Mouse (Mus musculus): ENCODE measurements around the gene Cacng4. TPM values are rescaled to one million over a fixed set of nuclear protein-coding genes. Genes with fewer than 3 reads are reported as not detected.

Cacng4 gene
- total and polyA plus RNA-seq, 2 experiments from 2014 or later = 43.8 to 88.4 TPM

DNA sequence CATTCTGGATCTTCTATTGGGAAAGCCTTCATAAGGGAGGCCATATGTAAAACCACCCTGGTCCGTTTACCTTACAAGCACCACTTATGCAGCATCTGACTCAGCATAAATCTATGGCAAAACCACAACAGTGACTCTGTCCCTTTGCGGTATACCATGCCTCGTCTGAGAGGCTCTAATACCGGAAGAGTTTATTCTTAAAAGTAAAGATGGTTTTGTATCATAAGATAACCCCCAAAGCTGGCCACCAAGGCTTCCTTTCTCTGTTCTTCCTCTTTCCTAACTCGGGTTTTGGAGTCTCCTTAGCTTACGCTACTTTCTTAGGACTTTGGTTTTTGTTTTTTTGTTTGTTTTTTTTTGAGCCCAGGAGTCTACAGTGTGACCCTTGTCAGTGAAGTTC, 101.0 kb downstream of the Cacng4 start:
- Histone ChIP-seq H3K27ac (no peak overlapping the region), H3K4me1 (ENCODE audit: insufficient read depth, low read length) (no peaks in the 10 kb centered on the region), H3K9me3 (ENCODE audit: low read length) (no peaks in the 10 kb centered on the region), H3K27me3 (ENCODE audit: insufficient read depth, low read length) (no peaks in the 10 kb centered on the region), H3K9ac (replicated peaks; ENCODE audit: low read length) (no peak overlapping the region), H3K36me3 (ENCODE audit: insufficient read depth, low read length) (peaks cover 4% of the 10 kb centered on the region; the same call in 1 of the 2 replicates), H3K4me2 (ENCODE audit: low read depth, low read length) (no peak overlapping the region), H3K4me3 (ENCODE audit: low read length) (no peak overlapping the region)
- no peak for ATAC-seq
- no peak for DNase-seq (ENCODE audit: low spot score)
- WGBS = 86% methylated on average over 6 of the region's 6 CpGs
- TF ChIP-seq CTCF (IDR thresholded peaks at IDR 0.05; ENCODE audit: low read depth) = no peak

DNA sequence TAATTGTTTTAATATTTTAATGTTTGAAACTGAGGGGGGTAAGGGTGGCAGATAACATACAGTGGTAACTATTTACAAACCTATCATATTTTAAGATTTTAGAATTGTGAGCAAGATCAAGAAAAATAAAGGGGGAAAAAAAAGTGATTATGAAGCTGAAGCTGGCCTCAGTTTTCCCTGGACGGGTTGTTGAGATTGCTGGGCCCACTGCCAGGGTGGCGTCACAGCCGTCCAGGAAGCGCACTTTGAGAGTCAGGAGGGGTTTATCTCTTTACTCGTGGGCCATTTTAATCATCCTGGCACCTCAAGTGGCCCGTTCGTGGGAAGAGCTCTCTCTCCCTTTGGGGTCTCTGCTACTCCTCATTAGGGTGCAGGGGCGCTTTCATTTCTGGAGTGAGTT, 102.8 kb downstream of the Cacng4 start:
- WGBS = 48% methylated on average over 8 of the region's 8 CpGs

DNA sequence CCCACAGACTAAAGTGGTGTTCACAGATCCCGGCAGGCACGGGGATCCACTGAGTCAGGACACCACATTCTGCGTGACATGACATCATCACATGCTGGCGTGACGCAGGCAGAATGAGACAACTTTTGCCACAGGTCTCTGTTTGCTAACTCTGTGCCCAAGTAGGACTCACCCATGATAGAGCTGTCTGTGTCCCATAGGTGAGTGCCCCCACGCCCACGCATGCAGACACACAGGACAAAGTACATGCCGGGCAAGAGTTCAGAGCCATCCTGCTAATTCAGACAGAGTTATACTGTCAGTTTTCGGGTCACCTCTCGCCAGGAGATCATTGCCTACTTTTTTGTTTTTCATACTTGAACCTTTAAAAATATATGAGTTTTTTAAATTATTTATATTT, 105.9 kb downstream of the Cacng4 start:
- no peak overlapping the region for H3K4me3 ChIP-seq (ENCODE audit: low read length)
- no peak for DNase-seq (ENCODE audit: low spot score)

More for the DNA sequence above, 102.8 kb downstream of the Cacng4 start:
- no peak overlapping the region for H3K27ac ChIP-seq
- DNase-seq (ENCODE audit: low spot score) (no peak), ATAC-seq (no peak)
- no peaks in the 10 kb centered on the region for H3K9me3 ChIP-seq (ENCODE audit: low read length)
- no peaks in the 10 kb centered on the region for H3K4me1 ChIP-seq (ENCODE audit: insufficient read depth, low read length)
- no peaks in the 10 kb centered on the region for H3K27me3 ChIP-seq (ENCODE audit: insufficient read depth, low read length)
- peaks cover 10% of the 10 kb centered on the region; the same call in 1 of the 2 replicates for H3K36me3 ChIP-seq (ENCODE audit: insufficient read depth, low read length)
- H3K9ac ChIP-seq (replicated peaks; ENCODE audit: low read length) = no peak overlapping the region
- H3K4me2 ChIP-seq (ENCODE audit: low read depth, low read length) = no peak overlapping the region
- H3K4me3 ChIP-seq (ENCODE audit: low read length) = no peak overlapping the region
- no peak for TF ChIP-seq CTCF (IDR thresholded peaks at IDR 0.05; ENCODE audit: low read depth)

DNA sequence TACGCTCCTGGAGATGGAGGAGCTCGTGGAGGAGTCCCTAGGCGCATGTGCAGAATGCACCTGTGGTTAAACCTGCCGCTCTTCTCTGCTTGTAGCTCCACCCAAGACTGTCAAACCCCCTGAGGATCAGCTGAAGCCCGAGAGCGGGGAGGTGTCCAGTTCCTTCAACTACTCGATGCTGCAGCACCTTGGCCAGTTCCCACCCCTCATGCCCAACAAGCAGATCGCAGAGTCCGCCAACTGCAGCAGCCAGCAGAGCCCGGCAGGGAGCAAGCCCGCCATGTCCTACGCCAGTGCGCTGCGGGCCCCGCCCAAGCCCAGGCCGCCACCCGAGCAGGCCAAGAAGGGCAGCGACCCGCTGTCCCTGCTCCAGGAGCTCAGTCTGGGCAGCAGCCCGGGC, 108.1 kb downstream of the Cacng4 start:
- no peak for TF ChIP-seq CTCF (IDR thresholded peaks at IDR 0.05; ENCODE audit: low read depth)
- Histone ChIP-seq H3K27ac (no peak overlapping the region), H3K4me1 (ENCODE audit: insufficient read depth, low read length) (peaks cover 8% of the 10 kb centered on the region; the same call in 1 of the 2 replicates), H3K9ac (replicated peaks; ENCODE audit: low read length) (no peak overlapping the region), H3K9me3 (ENCODE audit: low read length) (no peaks in the 10 kb centered on the region), H3K27me3 (ENCODE audit: insufficient read depth, low read length) (no peaks in the 10 kb centered on the region), H3K4me3 (ENCODE audit: low read length) (no peak overlapping the region), H3K4me2 (ENCODE audit: low read depth, low read length) (no peak overlapping the region), H3K36me3 (ENCODE audit: insufficient read depth, low read length) (peaks cover 16% of the 10 kb centered on the region; the same call in 1 of the 2 replicates)
- DNase-seq (ENCODE audit: low spot score) (no peak), ATAC-seq (no peak)
- 88% methylated on average over 20 of the region's 20 CpGs for WGBS

More for the DNA sequence above, 105.9 kb downstream of the Cacng4 start:
- Histone ChIP-seq H3K9me3 (ENCODE audit: low read length) (no peaks in the 10 kb centered on the region), H3K4me2 (ENCODE audit: low read depth, low read length) (no peak overlapping the region), H3K36me3 (ENCODE audit: insufficient read depth, low read length) (peaks cover 16% of the 10 kb centered on the region; the same call in 1 of the 2 replicates), H3K27ac (no peak overlapping the region), H3K4me1 (ENCODE audit: insufficient read depth, low read length) (peaks cover 3% of the 10 kb centered on the region; the same call in 1 of the 2 replicates), H3K9ac (replicated peaks; ENCODE audit: low read length) (no peak overlapping the region), H3K27me3 (ENCODE audit: insufficient read depth, low read length) (no peaks in the 10 kb centered on the region)
- WGBS = 96% methylated on average over 10 of the region's 10 CpGs
- no peak for TF ChIP-seq CTCF (IDR thresholded peaks at IDR 0.05; ENCODE audit: low read depth)
- ATAC-seq = no peak

DNA sequence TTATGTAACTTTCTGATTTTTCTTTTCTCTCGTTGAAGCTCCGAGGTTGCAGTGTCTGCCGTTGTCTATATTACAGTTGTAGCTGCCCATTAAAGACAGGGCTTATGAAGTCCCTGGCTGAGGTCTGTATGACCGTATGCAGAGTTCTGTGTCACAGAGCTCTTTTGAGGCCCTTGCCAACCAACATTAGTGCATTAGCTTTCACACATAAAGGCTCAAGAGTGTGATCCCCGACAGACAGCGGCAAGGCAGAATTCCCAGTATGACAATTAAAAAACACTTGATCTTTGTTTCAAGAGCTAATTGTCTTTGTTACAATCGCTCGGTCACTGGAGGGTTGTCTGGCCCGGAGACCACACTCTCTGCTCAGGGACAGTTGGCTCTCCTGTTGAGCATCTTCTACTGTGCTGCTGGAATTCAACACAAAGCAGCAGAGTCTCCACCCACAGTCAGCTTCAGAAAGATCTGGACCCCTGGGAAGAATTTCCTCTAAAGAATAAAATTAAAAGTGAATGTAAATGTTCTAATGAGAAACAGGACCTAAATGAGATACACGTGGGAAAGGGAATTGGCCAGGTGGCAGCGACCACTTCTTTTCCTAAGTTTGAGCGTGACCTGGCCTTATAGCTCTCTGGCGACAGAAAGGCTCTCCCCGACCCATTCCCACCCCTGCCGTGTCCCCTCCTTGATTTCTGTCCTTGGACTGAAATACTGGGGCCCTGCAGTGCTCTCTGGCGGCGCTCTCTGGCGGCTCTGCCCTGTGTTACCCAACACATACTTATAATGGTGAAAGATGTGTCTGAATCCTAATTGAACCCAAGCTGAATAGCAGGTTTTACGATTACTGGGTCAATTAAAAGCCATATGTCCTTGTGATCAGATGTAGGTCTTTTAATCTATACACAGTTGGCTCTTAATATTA, 110.6 kb downstream of the Cacng4 start:
- 32% methylated on average over 19 of the region's 19 CpGs for WGBS
- Histone ChIP-seq H3K4me2 (ENCODE audit: low read depth, low read length) (no peak overlapping the region), H3K9ac (replicated peaks; ENCODE audit: low read length) (no peak overlapping the region), H3K27ac (no peak overlapping the region), H3K9me3 (ENCODE audit: low read length) (no peaks in the 10 kb centered on the region), H3K4me3 (ENCODE audit: low read length) (no peak overlapping the region), H3K27me3 (ENCODE audit: insufficient read depth, low read length) (no peaks in the 10 kb centered on the region), H3K4me1 (ENCODE audit: insufficient read depth, low read length) (peaks cover 8% of the 10 kb centered on the region; the same call in 1 of the 2 replicates), H3K36me3 (ENCODE audit: insufficient read depth, low read length) (peaks cover 16% of the 10 kb centered on the region; the same call in 1 of the 2 replicates)
- peak; percentile 51 for TF ChIP-seq CTCF (IDR thresholded peaks at IDR 0.05; ENCODE audit: low read depth)
- DNase-seq (ENCODE audit: low spot score) (peak; percentile 56), ATAC-seq (peak; percentile 68; the same call in 1 of the 2 replicates)

DNA sequence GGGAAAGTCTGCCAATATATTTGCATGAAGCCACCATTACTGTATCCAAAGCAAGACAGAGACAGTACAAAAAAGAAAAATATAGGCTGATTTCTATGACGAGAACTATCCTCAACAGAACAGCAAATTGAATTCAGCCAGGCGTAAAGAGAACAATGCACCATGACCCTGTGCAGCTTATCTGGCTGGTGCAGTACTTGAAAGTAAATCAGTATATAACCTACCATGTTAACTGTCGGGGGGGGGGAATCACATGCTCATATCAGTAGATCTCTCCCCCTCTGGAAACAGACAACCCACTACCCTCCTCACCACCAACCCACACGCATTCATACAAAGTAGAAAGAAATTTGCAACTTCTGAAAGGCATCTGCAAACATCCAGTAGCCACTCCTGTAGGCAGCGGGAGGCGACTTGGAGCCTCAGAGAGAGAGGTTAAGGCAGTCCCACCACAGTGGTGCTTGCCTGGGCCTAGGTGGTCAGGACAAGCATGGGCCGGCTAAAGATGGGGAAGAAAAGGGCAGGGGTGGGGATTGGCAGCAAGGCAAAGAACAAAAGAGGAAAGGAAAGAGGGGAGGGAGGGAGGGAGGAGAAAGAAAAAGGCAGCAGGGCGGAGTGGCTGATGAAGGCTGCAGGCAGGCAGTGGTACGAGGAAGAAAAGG, 111.5 kb downstream of the Cacng4 start:
- H3K4me3 ChIP-seq (ENCODE audit: low read length) = no peak overlapping the region
- WGBS = 41% methylated on average over 9 of the region's 9 CpGs
- no peak overlapping the region for H3K27ac ChIP-seq
- H3K36me3 ChIP-seq (ENCODE audit: insufficient read depth, low read length) = peaks cover 8% of the 10 kb centered on the region; the same call in 1 of the 2 replicates
- H3K9ac ChIP-seq (replicated peaks; ENCODE audit: low read length) = no peak overlapping the region
- no peak overlapping the region for H3K4me2 ChIP-seq (ENCODE audit: low read depth, low read length)
- TF ChIP-seq CTCF (IDR thresholded peaks at IDR 0.05; ENCODE audit: low read depth) = no peak
- no peaks in the 10 kb centered on the region for H3K27me3 ChIP-seq (ENCODE audit: insufficient read depth, low read length)
- no peaks in the 10 kb centered on the region for H3K9me3 ChIP-seq (ENCODE audit: low read length)
- DNase-seq (ENCODE audit: low spot score) (no peak), ATAC-seq (0 out of 2 replicates have a peak, but pooled peaks have one; percentile 35)
- peaks cover 8% of the 10 kb centered on the region; the same call in 1 of the 2 replicates for H3K4me1 ChIP-seq (ENCODE audit: insufficient read depth, low read length)

Other genes with a start within 250 kb of the Cacng4 start
- 12.8 and 18.3 TPM in 2 replicates for gene Helz, start 246.6 kb downstream of the Cacng4 start, total RNA-seq (2014; rRNA removed)
- gene Helz, start 246.6 kb downstream of the Cacng4 start, polyA plus RNA-seq (2015; fragmentation: Nextera tagmentation; extraction: Ambion mirVana) = 8.4 and 9.3 TPM in 2 replicates
- gene Cacng1, start 78.0 kb downstream of the Cacng4 start, total RNA-seq (2014; rRNA removed) = 0.89 and 1.1 TPM in 2 replicates
- 0.66 and 0.68 TPM in 2 replicates for gene Cacng1, start 78.0 kb downstream of the Cacng4 start, polyA plus RNA-seq (2015; fragmentation: Nextera tagmentation; extraction: Ambion mirVana)
- gene Cacng5, start 120.5 kb upstream of the Cacng4 start, total RNA-seq (2014; rRNA removed) = 26.9 and 32.5 TPM in 2 replicates
- gene Cacng5, start 120.5 kb upstream of the Cacng4 start, polyA plus RNA-seq (2015; fragmentation: Nextera tagmentation; extraction: Ambion mirVana) = 21.4 and 22.0 TPM in 2 replicates